Mouse (Mus musculus) cortical plate, adult 2 months (tissue): ENCODE measurements around the gene Plxnc1. TPM values are rescaled to one million over a fixed set of nuclear protein-coding genes. Genes with fewer than 3 reads are reported as not detected.

Experiments
- H3K27ac ChIP-seq: fragments of 200-500 bp; 2 replicates; pipeline ENCODE4 v1.5.1; 2012; ENCODE audit warnings: low read length, control low read depth, inconsistent platforms; ENCODE audit not compliant: insufficient read depth
- H3K4me1 ChIP-seq: fragments of 200-500 bp; 2 replicates; pipeline ENCODE4 v1.6.1; 2011; ENCODE audit warnings: low read length; ENCODE audit not compliant: control insufficient read depth, insufficient read depth
- H3K4me3 ChIP-seq: fragments of 200-500 bp; 2 replicates; pipeline ENCODE4 v1.5.1; 2011; ENCODE audit warnings: mild to moderate bottlenecking, low read length, control low read depth; ENCODE audit not compliant: insufficient read depth
- CTCF ChIP-seq: fragments of 200-500 bp; IDR thresholded peaks from 2 replicates; pipeline ENCODE4 v1.5.1; 2011; ENCODE audit warnings: mild to moderate bottlenecking, control low read depth, low read length; ENCODE audit not compliant: insufficient read depth; ENCODE audit errors: extremely low read depth
- POLR2A ChIP-seq: fragments of 200-500 bp; IDR thresholded peaks from 2 replicates; pipeline ENCODE4 v1.6.1; 2011; ENCODE audit warnings: mild to moderate bottlenecking, low read length, control low read depth; ENCODE audit not compliant: insufficient read depth; ENCODE audit errors: extremely low read depth
- polyA plus RNA-seq: library from polyadenylated mRNA; depleted of rRNA; stranded (reverse); fragments of >200 nt; gene quantifications from 2 replicates; pipeline ENCODE4 v1.2.3, GENCODE M21; 2012

Gene Plxnc1
- polyA plus RNA-seq, 1 experiment = 14.0 TPM

GRCm38 (mm10) chr10:94975099-94975496 is 30.5 kb upstream of the Plxnc1 start:
- Histone ChIP-seq H3K27ac (no peak overlapping the region), H3K4me1 (0 out of 2 replicates have a peak, but pooled peaks cover 1% of the 10 kb centered on the region), H3K4me3 (no peak overlapping the region)
- TF ChIP-seq CTCF (no peak), POLR2A (no peak)

- no peak overlapping the region for H3K4me3 ChIP-seq
- TF ChIP-seq POLR2A (no peak), CTCF (no peak)
- H3K4me1 ChIP-seq = 0 out of 2 replicates have a peak, but pooled peaks cover 1% of the 10 kb centered on the region
- no peak overlapping the region for H3K27ac ChIP-seq
Observed at GRCm38 (mm10) chr10:94974345-94975098, 29.9 kb upstream of the Plxnc1 start.

- Histone ChIP-seq H3K4me3 (no peak overlapping the region), H3K4me1 (0 out of 2 replicates have a peak, but pooled peaks cover 1% of the 10 kb centered on the region), H3K27ac (no peak overlapping the region)
- TF ChIP-seq POLR2A (no peak), CTCF (no peak)
Observed at GRCm38 (mm10) chr10:94971625-94972161, 27.1 kb upstream of the Plxnc1 start.

- Histone ChIP-seq H3K4me3 (no peak overlapping the region), H3K27ac (no peak overlapping the region), H3K4me1 (0 out of 2 replicates have a peak, but pooled peaks cover 1% of the 10 kb centered on the region)
- TF ChIP-seq CTCF = no peak
- no peak for TF ChIP-seq POLR2A
Observed at GRCm38 (mm10) chr10:94970221-94970620, 25.6 kb upstream of the Plxnc1 start.

GRCm38 (mm10) chr10:94967468-94967867 is 22.8 kb upstream of the Plxnc1 start:
- Histone ChIP-seq H3K4me3 (no peak overlapping the region), H3K27ac (no peak overlapping the region), H3K4me1 (0 out of 2 replicates have a peak, but pooled peaks cover 1% of the 10 kb centered on the region)
- no peak for TF ChIP-seq CTCF
- TF ChIP-seq POLR2A = no peak

- TF ChIP-seq POLR2A (no peak), CTCF (no peak)
- Histone ChIP-seq H3K4me1 (0 out of 2 replicates have a peak, but pooled peaks cover 1% of the 10 kb centered on the region), H3K27ac (no peak overlapping the region), H3K4me3 (no peak overlapping the region)
Observed at GRCm38 (mm10) chr10:94966789-94967188, 22.2 kb upstream of the Plxnc1 start.

GRCm38 (mm10) chr10:94965093-94965492 is 20.5 kb upstream of the Plxnc1 start:
- Histone ChIP-seq H3K27ac (no peak overlapping the region), H3K4me1 (no peaks in the 10 kb centered on the region), H3K4me3 (no peak overlapping the region)
- TF ChIP-seq CTCF = peak; percentile 19; the same call in 1 of the 2 replicates
- TF ChIP-seq POLR2A = no peak

GRCm38 (mm10) chr10:94962005-94962404 is 17.4 kb upstream of the Plxnc1 start:
- no peak overlapping the region for H3K4me3 ChIP-seq
- no peak for TF ChIP-seq CTCF
- no peak for TF ChIP-seq POLR2A
- no peak overlapping the region for H3K27ac ChIP-seq
- peaks cover 1% of the 10 kb centered on the region; the same call in 1 of the 2 replicates for H3K4me1 ChIP-seq

- peaks cover 1% of the 10 kb centered on the region; the same call in 1 of the 2 replicates for H3K4me1 ChIP-seq
- TF ChIP-seq POLR2A (no peak), CTCF (no peak)
- no peak overlapping the region for H3K27ac ChIP-seq
- H3K4me3 ChIP-seq = no peak overlapping the region
Observed at GRCm38 (mm10) chr10:94961283-94961682, 16.6 kb upstream of the Plxnc1 start.

GRCm38 (mm10) chr10:94958311-94958710 is 13.7 kb upstream of the Plxnc1 start:
- H3K4me3 ChIP-seq = no peak overlapping the region
- peak; percentile 75 for TF ChIP-seq CTCF
- no peak for TF ChIP-seq POLR2A
- peaks cover 1% of the 10 kb centered on the region; the same call in 1 of the 2 replicates for H3K4me1 ChIP-seq
- H3K27ac ChIP-seq = no peak overlapping the region
